Mouse (Mus musculus) embryonic fibroblast, embryonic 13.5 days (primary cell): ENCODE measurements around the gene Gm10563. TPM values are rescaled to one million over a fixed set of nuclear protein-coding genes. Genes with fewer than 3 reads are reported as not detected.

Experiments
- H3K27ac ChIP-seq: 2 replicates; pipeline ENCODE4 v1.5.1; 2012; ENCODE audit warnings: low read length, control low read depth, inconsistent platforms; ENCODE audit not compliant: insufficient read depth
- H3K4me1 ChIP-seq: 2 replicates; pipeline ENCODE4 v1.6.1; 2011; ENCODE audit warnings: low read length; ENCODE audit not compliant: control insufficient read depth, insufficient read depth
- H3K4me3 ChIP-seq: 2 replicates; pipeline ENCODE4 v1.5.1; 2011; ENCODE audit warnings: mild to moderate bottlenecking, control low read depth, low read length; ENCODE audit not compliant: insufficient read depth
- CTCF ChIP-seq: IDR thresholded peaks from 2 replicates; pipeline ENCODE4 v1.5.1; 2011; ENCODE audit warnings: mild to moderate bottlenecking, control low read depth, low read length, moderate library complexity, borderline replicate concordance; ENCODE audit not compliant: insufficient read depth
- POLR2A ChIP-seq: IDR thresholded peaks from 2 replicates; pipeline ENCODE4 v1.6.1; 2011; ENCODE audit warnings: low read depth, mild to moderate bottlenecking, control low read depth, low read length, moderate library complexity
- polyA plus RNA-seq: library from polyadenylated mRNA; stranded (reverse); fragments of >200 nt; gene quantifications from 2 replicates; pipeline ENCODE4 v1.2.4, GENCODE M21; 2011; ENCODE audit warnings: low read depth; ENCODE audit not compliant: missing spikeins, insufficient read length

The Gm10563 gene
- polyA plus RNA-seq, 1 experiment, result not detected

DNA sequence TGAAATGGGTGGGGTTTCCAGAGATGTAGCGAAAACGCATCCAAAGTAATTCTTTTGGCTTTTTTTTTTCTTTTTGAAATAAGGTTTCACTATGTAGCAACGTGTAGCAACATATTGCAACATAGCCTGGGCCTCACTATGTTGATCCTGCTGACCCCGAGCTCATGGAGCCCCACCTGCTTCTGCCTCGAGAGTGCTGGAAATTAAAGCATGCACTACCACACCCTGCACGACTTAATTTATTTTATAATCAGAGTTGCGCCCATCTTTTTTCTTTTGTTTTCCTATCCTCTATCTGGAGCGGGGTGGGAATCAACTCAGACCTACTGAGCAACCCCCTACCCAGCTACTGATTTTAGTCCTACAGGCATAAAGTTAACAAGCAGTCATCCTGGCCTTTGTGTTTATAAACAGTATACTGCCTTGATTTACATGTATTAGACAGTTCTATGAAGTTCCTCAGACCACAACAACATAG lies 24.4 kb upstream of the Gm10563 start:
- TF ChIP-seq CTCF (no peak), POLR2A (no peak)
- H3K27ac ChIP-seq, result no peak overlapping the region
- H3K4me3 ChIP-seq, result peak overlapping the region; percentile 37
- H3K4me1 ChIP-seq, result peaks cover 4% of the 10 kb centered on the region; the same call in 1 of the 2 replicates

DNA sequence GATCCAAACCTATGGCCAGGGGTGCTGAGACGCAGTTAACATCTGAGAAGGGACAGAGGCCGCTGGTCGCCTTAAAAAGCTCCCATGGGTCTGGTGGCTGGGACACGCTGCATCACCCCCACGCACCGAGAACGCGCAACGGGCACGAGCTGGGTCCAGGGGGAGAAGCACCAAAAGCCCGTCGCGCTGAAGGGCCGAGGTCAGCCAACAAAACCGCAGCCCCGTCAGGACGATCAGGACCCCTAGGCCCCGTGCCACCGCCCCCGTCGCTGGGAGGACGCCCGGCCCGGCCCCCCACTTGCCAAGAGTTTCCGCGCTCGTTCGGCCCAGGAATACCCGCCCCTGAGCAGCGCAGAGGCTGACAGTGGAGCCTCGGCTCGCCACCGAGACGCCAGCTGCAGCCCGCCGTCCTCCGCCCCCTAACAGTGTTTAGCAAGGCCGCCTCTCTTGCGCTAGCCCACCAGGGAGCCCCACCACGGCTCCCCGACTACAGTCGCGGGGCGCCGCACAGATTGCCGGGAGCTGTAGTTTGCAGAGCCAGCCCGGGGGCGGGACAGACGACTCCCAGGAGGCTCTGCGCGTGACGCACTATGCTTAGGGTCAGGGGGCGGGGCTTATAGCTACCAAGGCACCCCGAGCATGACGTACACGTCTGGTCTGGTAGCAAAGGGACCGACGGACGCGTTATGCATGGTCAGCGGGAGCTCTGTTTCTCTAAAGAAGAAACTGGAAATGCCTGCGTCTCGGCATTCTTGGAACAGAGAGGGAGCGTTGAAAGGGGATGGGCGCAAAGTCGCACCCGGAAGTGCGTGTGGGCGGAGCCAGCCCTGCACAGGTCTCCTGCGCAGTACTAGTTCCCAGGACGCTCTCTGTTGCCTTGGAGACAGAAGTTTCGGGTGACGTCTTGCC lies 23.7 kb upstream of the Gm10563 start, which contains the start of gene Mib2:
Gene Mib2, minus strand, starts transcription at position 510 of the 909 bp plus-strand sequence.
- TF ChIP-seq POLR2A (no peak), CTCF (no peak)
- Histone ChIP-seq H3K4me1 (peaks cover 4% of the 10 kb centered on the region; the same call in 1 of the 2 replicates), H3K4me3 (peak within 1 kb of the TSS; percentile 68), H3K27ac (peak within 1 kb of the TSS; percentile 9; the same call in 1 of the 2 replicates)

DNA sequence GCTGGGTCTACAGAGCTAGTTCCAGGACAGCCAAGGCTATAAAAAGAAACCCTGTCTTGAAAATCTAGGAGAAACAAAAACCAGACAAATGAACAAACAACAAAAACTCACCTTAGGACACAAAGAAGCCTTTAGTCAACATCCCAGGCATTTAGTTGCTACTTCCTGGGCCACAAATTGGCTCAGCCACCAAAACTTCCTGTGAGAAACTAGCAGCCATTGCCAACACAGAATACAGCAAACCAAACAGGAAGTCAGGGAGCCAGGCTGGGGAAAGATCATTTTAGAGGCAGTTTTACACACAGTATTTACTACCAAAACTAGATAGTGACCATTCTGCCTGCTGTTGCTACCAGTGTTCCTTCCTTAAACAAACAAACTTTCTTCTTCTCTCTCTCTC lies 21.7 kb upstream of the Gm10563 start:
- Histone ChIP-seq H3K4me1 (peaks cover 4% of the 10 kb centered on the region; the same call in 1 of the 2 replicates), H3K27ac (no peak overlapping the region), H3K4me3 (no peak overlapping the region)
- TF ChIP-seq POLR2A (no peak), CTCF (no peak)

DNA sequence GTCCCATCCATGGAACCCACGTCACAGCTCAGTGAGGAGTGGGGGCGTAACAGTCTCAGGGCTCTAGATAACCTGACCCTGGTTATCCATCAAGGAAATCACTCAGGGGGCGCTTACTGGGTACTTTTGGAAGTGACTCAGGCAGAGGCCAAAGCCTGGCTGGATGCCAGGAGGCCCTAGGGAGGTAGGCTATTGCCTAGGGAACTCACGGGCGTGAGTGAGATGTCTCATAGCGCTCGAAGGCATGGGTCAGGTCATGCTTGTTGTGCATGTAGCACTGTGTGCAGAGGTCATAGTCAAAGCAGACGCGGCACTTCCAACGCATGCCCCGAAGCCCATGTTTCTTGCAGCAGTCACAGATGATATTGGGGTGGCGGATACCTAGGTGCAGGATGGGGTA lies 15.4 kb upstream of the Gm10563 start:
- Histone ChIP-seq H3K4me3 (no peak overlapping the region), H3K27ac (no peak overlapping the region), H3K4me1 (no peaks in the 10 kb centered on the region)
- no peak for TF ChIP-seq CTCF
- TF ChIP-seq POLR2A, result peak; percentile 21; the same call in 1 of the 2 replicates

DNA sequence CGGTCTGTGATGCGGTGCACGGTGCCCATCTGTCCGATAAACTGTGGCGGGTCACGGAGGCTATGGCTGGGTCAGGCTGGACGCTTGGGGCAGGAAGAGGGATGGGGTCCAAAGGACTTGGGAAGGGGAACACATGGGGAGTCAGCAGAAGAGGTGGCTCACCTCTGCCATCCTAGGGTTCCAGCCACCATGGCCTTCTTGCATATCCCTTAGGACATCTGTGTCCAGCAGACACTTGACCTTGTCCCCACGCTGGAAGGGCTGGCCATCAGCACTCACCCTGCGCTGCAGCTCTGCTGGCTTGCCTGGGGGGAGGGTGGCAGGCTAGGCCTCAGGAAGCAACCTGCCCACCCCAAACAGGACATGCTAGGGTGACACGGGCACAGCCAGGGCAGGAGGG lies 13.8 kb upstream of the Gm10563 start:
- no peaks in the 10 kb centered on the region for H3K4me1 ChIP-seq
- no peak overlapping the region for H3K27ac ChIP-seq
- TF ChIP-seq POLR2A (no peak), CTCF (no peak)
- no peak overlapping the region for H3K4me3 ChIP-seq

DNA sequence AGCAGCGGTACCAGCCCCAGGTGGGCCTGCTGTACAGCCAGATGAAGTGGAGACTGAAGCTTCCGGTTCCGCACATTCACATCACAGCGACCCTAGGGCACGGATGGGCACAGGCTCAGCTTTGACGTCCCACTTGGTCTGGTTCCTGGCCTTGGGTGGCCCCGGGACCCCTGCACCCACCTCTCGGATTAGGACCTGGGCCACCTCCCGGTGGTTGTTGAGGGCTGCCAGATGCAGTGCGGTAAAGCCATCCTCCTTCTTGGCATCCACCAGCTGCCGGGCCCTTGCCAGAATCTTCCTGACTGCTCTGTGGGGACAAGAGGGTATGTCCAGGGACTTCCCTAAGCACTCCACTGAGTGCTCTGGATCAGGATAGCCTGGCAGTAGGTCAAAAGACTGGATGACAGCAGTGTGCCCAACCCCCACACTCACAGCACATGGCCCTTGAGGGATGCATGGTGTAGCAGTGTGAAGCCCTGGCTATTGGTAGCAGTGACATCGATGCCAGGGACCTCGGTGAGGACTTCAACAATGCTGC lies 11.1 kb upstream of the Gm10563 start:
- Histone ChIP-seq H3K27ac (no peak overlapping the region), H3K4me3 (no peak overlapping the region), H3K4me1 (no peaks in the 10 kb centered on the region; the same call in none of the 2 replicates)
- TF ChIP-seq CTCF (no peak), POLR2A (no peak)

DNA sequence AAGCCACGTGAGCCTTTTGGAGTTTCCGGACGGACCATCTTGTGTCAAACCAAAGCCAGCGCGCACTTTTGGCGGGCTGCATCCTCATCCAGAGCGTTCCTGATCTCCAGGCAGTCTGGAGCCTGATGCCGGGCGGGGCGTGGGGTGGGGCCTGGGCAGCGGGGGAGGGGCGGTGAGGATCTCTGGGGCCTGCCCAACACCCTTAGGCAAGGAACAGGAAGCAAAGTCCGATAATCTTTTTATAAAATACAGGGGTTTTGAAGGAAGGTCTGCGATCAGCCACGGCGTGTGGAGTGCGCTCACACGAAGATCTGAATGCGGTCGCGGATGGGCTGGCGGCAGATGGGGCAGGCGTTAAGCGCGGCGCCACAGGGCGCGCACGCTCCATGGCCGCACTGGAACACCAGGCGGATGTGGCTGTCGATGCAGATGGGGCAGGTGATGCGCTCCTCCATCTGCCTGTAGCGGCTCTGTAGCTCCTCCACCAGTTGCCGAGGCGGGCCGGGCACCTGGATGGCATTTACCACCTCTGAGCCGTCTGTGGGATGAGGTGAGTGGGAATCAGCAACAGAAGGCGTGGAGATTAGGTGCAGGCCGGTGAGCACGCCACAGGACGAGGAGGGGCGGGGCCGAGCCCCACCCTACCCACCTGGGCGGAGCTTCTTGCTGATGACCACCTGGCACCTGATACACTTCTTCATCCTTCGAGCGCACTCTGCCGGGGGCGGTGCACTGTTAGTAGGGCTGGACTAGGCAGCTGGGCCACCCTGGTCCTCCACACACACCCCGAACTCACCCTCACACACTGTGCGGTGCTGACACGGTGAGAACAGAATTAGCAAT lies 9.5 kb upstream of the Gm10563 start:
- Histone ChIP-seq H3K27ac (no peak overlapping the region), H3K4me1 (no peaks in the 10 kb centered on the region; the same call in none of the 2 replicates), H3K4me3 (peak overlapping the region; percentile 25)
- TF ChIP-seq CTCF (no peak), POLR2A (no peak; the same call in 1 of the 2 replicates)

DNA sequence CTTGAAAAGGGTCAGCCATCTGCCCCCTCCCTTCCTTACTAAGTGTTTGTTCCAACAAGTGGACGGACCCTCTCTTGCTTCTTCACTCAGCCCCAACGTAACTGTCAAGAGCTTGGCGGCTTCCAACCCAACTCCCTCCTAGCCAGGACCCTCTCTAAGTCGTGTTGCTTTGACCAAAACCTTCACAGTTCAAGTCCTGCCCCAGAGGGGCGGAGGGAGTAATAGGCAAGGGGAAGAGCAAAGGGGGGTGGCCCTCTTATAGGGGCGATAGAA lies 8.9 kb upstream of the Gm10563 start:
- Histone ChIP-seq H3K4me3 (no peak overlapping the region), H3K27ac (peak overlapping the region; percentile 72), H3K4me1 (no peaks in the 10 kb centered on the region; the same call in none of the 2 replicates)
- TF ChIP-seq CTCF, result no peak
- TF ChIP-seq POLR2A, result no peak

DNA sequence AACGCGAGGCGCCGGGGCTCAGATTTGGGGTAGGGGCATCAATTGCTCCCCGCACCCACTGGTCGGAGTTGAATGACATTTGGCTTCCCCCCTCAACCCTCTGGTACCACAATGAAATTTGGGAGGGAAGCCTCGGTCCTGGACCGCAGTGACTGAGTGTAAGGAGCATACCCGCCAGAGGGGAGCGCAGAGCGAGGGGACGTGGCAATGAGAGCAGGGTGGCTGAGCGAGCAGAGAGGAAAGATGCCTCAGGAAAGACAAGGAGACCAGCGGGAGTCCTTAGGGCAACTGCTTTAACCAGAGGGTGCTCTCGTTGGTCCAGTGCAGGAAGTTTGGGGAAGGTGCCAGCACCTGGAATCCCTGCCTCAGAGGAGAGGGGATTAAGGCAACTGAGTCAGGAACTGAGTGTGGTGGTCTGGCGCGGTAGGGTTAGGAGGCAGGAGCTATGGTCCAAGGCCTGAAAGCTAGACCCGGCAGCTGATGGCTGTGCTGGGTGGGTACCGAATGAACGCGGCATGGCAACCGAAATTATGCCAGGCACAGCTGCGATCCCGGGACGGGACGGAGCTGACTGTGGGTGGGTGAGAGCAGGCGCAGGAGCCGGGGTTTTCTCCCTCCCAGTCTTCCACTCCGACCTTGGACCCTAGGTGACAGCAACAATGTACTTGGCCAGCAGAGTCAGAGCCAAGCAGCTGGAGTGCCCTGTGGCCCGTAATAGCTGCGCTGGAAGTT lies 8.4 kb upstream of the Gm10563 start:
- Histone ChIP-seq H3K4me3 (peak overlapping the region; percentile 33; the same call in 1 of the 2 replicates), H3K27ac (peak overlapping the region; percentile 72), H3K4me1 (no peaks in the 10 kb centered on the region; the same call in none of the 2 replicates)
- TF ChIP-seq POLR2A (peak; percentile 46), CTCF (peak; percentile 52; the same call in 1 of the 2 replicates)
